Mouse (Mus musculus) ovary, postnatal 36 days (tissue): Measurements from ENCODE around the gene Srxn1.
A peak's percentile ranks its signal among the peaks of the same experiment; 100 is the strongest.

Experiments
- DNase-seq: peaks from one replicate; pipeline ENCODE4 v3.0.0; 2022; ENCODE audit warnings: low spot score, mixed read lengths

The Srxn1 gene

DNA sequence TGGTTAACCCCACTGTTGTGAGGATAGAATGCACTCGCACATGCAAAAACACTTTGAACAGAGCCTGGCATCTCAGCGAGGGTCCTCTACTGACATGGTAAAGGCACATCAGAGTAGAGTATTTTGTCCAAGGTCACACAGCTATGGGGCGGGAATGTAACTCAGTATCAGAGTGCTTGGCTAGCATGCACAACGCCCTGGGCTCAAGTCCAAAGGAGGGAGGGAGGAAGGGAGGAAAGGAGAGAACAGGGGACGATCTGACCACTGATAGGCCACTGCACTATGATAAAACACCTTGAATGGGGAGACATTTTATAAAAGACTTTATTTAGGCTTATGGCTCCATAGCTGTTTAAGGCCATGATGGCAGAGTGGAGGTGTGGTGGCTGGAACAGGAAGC, 15.7 kb upstream of the Srxn1 start:
- DNase-seq = no peak

DNA sequence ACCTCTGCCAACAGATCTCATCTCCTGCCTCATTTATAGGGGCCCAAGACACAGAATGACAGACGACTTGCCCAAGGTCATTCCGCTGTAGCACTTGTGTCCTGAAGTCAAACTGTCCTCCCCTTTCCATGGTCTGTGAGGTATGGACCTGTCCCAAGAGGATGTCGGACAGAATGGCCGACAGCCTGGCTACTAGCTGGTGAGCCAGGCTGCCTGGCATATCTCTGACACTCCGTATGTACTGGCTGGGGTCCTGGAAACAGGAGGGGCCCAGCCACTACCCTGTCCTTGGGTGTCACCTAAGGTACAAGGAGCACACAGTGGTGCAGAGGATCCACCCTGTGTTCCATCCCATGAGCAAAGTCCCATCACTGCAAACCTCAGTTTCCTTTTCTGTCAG, 14.8 kb upstream of the Srxn1 start:
- DNase-seq = no peak

DNA sequence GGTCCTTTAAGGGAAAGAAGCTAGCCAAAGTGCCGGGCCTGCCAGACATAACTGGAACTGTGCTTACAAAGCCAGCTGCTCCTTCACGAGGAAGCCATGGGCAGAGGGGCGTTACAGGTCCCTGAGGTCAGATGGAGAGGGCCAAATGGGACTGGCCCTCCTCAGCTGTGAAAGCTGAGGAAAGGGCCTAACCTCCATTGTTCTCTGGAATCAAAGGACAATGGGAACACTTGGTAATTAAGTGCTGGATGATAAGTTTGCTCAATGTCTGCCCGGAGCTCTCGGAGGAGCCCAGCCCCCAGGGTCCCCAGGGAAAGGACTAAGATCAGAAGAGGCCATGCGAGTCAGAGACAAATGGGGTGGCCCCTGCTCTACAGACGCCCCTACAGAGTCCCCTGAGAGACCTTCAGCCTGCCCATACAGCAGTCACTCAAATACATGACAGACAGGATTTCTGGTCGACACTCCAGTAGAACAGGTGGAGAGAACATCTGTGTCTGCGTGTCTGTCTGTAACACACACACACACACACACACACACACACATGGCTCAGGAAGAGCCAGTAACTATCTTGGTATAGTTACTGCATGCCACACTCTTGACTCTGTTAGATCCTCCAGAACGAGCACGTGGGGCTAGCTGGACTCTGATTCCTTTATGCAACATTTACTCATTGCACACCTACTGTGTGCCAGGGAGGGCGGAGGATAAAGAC, 13.8 kb upstream of the Srxn1 start:
- no peak for DNase-seq

DNA sequence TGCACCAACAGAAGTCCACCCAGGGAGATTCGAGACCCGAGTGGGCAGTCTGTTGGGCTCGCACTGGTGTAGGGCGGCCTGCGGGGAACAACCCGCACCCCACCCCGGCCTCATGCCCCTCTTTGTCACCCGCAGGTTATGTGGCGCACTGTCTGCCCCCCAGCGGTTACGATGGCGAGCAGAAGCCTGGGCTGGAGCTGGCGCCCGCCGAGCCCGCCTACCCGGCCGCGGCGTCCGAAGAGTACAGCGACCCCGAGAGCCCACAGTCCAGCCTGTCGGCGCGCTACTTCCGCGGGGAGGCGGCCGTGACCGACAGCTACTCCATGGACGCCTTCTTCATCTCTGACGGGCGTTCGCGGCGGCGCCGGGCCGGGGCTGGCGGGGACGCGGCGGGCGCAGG, 12.4 kb upstream of the Srxn1 start:
- DNase-seq = no peak

DNA sequence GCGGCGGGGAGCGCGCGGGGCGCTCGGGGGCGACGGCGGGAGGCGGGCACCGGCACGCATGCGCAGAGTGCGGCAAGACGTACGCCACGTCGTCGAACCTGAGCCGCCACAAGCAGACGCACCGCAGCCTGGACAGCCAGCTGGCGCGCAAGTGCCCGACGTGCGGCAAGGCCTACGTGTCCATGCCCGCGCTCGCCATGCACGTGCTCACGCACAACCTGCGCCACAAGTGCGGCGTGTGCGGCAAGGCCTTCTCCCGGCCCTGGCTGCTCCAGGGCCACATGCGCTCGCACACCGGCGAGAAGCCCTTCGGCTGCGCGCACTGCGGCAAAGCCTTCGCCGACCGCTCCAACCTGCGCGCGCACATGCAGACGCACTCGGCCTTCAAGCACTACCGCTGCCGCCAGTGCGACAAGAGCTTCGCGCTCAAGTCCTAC, 11.9 kb upstream of the Srxn1 start:
- DNase-seq = no peak

DNA sequence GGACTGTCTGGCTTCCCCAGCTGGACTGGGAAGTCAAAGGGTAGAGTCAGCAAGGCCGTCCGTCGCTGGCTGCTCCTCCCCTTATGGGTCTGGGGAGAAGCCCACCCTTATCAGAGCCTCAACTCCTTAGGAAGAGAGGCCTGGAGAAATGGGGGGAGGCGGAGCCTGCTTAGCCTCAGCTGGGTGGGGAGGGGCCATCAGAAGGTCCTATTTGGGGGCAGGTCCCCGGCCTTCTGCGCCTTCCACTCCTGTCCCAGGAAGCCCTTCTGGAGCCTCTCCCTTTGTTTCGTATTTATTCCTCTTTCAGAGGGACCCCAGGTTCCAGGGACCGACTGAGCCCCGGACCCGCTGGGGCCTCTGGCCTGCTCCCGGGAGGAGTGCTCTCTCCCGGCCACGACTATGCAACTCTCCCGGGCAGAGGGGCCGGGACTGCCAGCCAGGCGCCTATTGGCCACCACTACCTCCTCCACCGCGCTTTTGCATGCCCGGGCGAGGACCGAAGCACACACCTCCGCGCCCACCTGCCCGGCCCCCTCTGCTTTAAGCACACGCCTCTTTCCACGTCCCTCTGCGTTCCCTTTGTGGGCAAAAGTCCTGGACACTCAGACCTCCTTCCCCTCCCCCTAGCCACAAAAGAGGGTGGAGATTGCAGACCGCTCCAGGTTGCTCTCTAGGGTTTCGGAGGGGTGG, 10.3 kb upstream of the Srxn1 start:
- DNase-seq = no peak

DNA sequence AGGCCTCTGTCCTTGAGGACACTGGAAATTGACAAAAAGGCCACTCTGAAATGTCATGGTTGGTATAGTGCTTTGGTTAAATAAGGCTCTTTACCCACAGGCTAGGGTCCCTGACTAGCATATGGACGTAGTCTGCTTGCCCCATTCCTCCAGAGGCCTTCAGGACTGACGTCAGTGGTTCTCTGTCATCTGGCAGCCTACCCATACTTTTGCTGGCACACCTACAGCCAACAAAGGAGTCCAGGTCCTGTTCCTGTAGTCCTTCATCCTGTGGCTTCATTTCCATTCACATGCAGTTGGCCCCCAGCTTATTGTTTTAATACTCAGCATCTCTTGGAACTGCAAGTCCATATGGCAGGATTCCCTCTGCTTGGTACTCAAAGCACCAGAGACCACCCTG, 8.4 kb upstream of the Srxn1 start:
- DNase-seq = no peak

DNA sequence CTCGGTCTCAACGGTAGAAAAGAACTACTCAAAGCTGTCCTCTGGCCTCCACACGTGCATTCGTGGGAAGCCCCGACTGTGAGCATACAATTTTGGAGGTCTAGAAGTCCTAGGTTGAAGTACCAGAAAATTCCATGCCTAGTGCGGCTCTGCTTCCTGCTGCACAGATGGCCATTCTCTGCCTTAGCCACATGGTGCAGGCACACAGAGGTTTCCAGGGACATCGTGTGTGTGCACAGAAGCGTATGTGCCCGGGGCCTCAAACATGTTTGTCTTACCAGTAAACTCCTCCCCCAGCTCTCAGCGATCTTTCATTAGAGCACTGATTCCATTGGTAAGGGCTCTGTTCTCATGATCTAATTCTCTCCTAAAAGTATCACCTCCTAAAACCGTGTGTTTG, 7.4 kb upstream of the Srxn1 start:
- no peak for DNase-seq

DNA sequence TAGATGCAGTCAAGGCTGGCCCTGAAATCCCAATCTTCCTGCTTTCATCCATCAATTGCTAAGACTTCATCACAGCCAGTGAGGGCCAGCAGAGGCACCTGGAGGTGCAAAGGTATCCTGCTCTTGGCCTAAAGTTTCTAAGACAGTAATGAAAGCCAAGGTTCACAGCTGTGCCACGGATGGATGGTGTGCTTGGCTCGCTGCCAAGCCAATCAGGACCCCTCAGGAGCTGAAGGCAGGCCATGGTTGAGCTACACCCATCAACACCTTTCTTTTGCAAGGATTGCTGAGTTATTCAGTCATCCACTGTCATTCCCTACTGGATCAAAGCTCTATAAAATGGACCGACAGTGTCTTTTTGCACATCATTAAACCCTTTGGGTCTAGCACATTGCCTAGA, 5.8 kb upstream of the Srxn1 start:
- DNase-seq = no peak

DNA sequence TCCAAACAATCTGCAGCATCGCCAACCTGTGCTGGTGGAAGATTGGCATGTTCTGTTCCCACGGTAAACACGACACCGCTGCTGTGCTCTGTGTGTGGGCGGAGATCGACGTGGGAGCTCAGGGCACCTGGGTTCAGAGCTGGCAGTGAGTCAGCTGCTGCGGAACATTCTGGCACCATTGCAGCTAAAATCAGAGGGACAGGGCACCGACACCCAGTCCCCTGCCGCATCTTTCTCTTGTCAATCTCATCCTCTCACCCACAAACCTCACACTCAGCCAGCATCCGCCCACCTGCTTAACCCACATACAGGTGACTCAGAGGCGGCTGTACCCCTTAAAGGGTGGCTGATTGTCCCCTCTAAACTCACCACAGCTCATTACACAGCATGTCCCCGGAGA, 3.6 kb upstream of the Srxn1 start:
- no peak for DNase-seq

DNA sequence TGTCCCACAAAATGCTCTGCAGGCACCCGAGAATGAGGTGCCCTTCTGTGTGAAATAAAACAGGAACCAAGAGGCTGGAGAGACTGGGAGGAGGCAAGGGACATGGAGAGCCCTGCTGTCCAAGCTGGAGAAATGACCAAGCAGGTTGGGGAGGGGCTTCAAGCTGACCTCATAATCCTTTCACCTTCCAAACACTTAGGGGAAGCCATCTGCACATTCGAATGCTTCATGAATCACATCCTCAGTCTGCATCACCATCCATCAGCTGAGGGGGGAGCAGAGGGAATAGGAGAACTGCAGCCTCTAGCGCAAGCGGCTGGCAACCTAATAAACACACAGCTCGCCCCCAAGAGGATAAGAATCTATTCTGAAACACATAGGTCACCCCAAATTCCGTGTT, 2.9 kb upstream of the Srxn1 start:
- DNase-seq = no peak

DNA sequence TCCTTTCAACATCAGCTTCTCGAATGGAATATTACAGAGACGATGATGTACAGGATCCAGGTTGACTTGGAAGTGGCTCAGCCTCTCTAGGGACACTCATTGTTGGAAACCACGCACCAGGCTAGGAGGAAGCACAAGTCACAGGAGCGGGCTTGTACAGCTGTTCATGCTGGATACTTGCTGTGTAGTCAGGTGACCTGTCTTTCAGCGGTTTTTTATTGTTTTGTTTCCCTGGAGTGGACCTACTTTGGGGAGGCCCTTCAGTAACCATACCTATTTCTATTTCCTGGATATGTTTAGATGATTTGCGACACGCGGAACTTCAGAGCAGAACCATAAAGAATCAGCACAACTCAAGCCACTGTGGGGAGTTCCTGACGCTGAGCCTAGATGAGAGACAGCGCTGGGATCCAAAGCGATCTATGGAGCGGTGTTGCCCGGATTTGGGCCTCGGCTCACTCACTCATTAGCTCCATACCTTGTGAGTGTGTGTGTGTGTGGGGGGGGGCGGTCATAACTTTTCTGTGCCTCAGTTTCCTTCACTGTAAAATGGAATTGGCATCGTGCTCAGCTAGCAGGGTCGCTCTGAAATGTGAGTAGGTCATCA, 502 bp upstream of the Srxn1 start:
- no peak for DNase-seq

DNA sequence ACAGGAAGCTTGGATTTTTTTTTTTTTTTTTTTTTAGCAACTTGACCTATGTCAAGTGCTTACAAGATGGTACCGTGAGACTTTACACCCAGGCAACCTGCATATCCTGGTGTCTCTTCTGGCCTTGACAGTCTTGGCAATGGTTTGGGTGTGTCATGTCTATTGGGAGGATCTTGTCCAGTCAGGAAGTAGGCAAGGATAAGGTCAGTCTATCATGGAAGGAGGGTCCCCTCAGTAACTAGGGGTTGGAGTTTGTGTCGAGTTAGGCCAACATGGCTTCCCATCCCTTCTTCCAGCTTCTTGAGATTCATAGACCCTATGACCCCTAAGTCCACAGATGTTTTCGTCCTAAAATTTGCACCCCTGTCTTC, 894 bp downstream of the Srxn1 start:
- DNase-seq = no peak

DNA sequence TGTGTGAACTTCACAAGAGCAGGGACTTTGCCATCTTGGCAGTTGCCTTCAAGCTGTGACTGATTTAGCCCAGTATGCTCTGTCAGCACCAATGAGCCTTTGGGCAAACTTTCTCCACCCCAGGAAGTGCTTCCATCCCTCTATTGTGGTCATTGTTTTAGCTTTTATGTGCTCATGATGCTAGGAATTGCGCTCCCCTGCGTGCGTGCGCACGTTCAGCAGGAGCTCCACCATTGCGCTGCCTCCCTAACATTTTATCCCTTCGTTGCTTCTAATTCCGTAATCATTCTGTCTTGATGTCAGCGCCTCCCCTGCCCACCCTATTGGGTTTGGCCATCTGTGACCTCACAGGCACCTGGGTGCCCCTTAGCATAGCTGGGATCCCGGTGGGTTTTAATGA, 1.3 kb downstream of the Srxn1 start:
- DNase-seq = no peak

DNA sequence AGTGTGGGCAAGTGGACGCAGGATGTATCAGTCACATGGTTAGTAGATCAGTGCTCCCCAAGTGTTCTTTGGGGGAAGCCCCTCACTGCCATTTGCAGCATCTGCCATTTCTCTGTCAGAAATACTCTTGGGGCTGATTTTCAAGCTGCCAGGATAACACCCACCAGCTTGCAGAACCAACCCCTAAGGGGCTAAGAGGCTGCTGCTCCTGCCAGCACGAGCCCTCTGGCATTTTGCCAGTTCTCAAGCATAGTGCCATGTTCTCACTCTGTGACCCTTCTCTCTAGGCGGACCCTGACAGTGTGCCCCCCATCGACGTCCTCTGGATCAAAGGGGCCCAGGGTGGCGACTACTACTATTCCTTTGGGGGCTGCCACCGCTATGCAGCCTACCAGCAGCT, 3.4 kb downstream of the Srxn1 start:
- no peak for DNase-seq

DNA sequence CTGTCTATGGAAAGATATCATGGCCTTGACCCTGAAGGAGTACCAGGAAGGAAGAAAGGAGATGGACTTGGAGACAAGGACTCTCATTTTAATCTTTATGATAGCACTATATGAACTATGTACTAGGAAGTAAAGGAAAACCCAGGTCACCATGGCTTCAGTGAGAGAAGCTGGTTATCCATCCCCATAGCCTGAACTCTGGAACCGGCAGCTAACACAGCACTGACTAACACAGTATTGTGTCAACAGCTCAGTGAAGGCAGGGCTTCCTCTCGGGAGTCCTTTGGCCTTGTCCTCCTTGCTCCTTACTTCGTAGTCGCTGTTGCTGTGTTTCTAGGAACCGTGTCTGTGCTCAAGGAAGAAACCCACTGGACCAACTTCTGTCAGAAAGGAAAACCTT, 4.1 kb downstream of the Srxn1 start:
- DNase-seq = no peak

DNA sequence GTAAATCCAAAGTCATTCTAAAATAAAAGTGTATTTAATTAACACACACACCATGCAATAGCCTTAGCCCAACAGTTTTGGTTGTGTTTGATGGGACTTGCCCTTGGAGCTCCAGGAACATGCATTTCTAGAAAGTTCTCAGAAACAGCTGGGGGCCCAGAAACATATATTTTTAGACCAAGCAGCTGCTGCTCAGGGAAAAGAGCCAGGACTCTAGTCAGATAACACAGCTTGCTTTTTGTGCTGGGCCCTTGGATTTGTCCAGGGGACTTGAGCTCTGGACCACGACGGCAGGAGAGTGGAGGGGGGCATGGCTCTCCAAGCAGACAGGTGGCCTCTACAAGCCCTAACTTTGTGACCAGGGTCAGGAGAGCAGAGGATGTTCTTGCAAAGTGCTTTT, 6.0 kb downstream of the Srxn1 start:
- no peak for DNase-seq

DNA sequence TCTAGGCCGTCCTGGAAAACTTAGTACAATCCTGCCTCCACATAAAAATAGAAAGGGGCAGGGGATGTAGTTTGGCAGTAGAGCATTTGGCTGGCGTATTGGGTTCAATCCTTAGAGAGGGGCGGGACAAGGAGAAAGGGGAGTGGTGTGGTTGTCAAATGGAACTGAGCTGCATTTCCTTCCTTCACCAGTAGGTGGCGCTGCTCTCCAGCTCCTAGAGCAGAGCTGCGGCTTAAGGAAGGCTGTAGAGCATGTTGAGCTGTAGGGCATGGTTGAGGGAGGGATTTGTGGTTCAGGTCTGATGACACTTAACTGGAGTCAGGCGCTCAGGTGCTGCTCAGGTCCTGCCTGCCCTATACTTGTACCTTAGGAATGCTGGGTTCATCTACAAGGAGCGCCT, 6.6 kb downstream of the Srxn1 start:
- DNase-seq = peak; percentile 84

DNA sequence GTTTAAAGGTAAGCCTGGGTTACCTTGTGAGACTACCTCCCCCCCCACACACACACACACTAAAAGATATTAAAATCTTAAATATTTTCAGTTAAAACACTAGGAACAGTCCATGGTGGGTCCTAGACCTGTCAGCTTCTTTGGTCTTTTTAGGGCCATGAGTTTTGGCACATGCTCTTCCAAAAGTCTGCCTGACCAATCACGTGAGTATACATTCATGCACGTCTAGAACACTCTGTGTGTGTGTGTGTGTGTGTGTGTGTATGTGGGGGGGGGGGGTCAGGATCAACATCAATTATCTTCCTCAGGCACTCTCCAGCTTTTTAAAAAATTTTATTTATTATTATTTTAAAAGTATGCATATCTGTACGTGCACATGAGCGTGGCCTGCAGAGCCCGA, 7.2 kb downstream of the Srxn1 start:
- DNase-seq = no peak

DNA sequence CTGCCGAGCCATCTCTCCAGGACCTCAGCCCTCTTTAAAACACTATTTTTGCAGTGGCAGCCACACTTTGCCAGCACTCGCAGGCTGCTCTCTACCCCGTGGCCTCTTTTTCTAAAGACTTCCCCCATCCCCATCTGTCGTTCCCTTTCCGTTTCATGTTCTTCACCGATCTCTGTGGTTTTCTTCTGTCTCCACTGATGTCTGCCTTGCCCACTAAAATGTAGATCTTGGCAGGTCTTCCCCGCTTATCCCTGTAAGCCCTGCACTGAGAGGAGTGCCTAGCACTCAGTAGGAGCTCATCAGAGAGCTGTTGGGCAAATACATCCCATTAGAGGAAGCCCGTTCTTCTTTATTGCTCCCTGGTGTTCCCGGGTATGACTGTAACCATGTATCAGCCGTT, 7.7 kb downstream of the Srxn1 start:
- DNase-seq = no peak

DNA sequence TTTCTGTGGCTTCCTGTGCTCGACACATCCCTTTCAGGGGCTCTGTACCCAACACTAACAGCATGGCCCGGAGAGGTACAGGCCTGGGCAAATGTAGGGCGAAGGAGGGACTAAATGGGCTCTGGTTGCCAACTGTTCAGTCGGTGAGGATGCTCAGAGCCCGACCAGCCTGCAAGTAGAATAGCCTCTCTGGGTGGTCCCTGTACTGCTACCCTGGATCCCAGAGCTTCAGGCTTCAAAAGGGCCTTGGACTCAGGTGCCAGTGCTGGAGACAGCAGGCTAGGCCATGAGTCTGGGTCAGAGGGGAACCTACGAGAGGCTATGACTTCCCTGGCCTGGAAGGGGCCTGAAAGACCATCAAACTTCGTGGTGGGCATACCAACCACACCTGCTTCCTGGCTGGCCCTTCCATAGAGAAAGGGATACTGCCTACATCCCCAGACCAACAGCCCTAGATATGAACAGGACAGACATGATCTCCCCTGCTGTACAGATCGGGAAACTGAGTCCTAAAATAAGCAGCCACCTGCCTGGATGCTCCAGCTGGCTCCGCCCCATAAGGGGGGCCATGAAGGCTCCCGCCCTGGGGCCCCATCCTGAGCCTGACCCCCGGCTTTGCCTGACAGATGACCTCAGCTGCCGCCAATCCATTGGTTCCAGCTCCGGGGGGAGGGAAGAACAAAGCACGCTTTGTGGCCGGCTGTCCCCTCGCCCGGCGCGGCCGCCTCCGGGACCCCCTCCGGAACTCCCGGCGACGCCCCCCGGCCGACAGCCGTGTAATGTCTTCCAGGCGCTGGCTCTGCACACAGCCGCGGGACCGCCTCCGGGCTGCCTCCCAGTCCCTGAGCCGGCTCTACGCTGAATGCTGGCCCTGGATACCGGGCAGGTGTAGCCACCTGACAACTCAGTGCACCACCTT, 9.0 kb downstream of the Srxn1 start:
- no peak for DNase-seq

DNA sequence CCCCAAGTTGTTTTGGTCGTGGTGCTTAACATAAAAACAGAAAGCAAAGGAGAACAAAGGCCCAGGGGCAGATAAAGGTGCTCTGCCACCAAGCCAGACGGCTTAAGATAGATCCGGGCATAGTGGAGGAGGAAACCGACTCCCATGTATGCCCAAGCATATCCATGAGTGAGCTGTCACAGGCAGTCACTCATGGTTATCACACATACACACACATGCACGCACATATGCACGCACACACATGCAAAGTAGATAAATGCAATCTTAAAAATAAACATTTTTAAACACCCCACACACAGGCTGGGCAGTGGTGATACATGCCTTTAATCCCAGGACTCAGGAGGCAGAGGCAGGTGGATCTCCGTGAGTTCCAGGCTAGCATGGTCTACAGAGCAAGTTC, 12.4 kb downstream of the Srxn1 start:
- DNase-seq = no peak
